Mouse (Mus musculus) forebrain, postnatal 0 days (tissue): Measurements from ENCODE around the gene Sema3b. TPM values are rescaled to one million over a fixed set of nuclear protein-coding genes. Genes with fewer than 3 reads are reported as not detected.

Experiments used
- ATAC-seq: fragments of 200-750 bp; cut with Nextera tagmentation; 2 replicates; pipeline ENCODE4 v1.8.0; 2017; ENCODE audit warnings: mild to moderate bottlenecking, moderate library complexity
- DNase-seq: peaks from one replicate; pipeline ENCODE4 v3.0.0-alpha.2; 2015
- H3K27ac ChIP-seq: fragments of 300-500 bp; sonication (generic); 2 replicates; pipeline ENCODE4 v1.5.1; 2014; ENCODE audit warnings: low read depth, mild to moderate bottlenecking, antibody characterized with exemption, low read length, moderate library complexity, mixed read lengths
- H3K27me3 ChIP-seq: fragments of 300-500 bp; sonication (generic); 2 replicates; pipeline ENCODE4 v1.6.1; 2014; ENCODE audit warnings: mild to moderate bottlenecking, low read length, mixed read lengths; ENCODE audit not compliant: insufficient read depth
- H3K36me3 ChIP-seq: fragments of 300-500 bp; sonication (generic); 2 replicates; pipeline ENCODE4 v1.6.1; 2014; ENCODE audit warnings: mild to moderate bottlenecking, moderate library complexity; ENCODE audit not compliant: insufficient read depth
- H3K4me1 ChIP-seq: fragments of 300-500 bp; sonication (generic); 2 replicates; pipeline ENCODE4 v1.6.1; 2014; ENCODE audit warnings: antibody characterized with exemption; ENCODE audit not compliant: insufficient read depth
- H3K4me2 ChIP-seq: fragments of 300-500 bp; sonication (generic); 2 replicates; pipeline ENCODE4 v1.6.1; 2014; ENCODE audit warnings: low read depth, mild to moderate bottlenecking, moderate library complexity
- H3K4me3 ChIP-seq: fragments of 300-500 bp; sonication (generic); 2 replicates; pipeline ENCODE4 v1.5.1; 2014; ENCODE audit warnings: low read depth, low read length, mixed read lengths
- H3K9ac ChIP-seq: fragments of 300-500 bp; sonication (generic); 2 replicates; pipeline ENCODE4 v1.6.1; 2014; ENCODE audit warnings: mild to moderate bottlenecking
- H3K9me3 ChIP-seq: fragments of 300-500 bp; sonication (generic); 2 replicates; pipeline ENCODE4 v1.6.1; 2016; ENCODE audit warnings: low read length
- CTCF ChIP-seq: sonication (generic); IDR thresholded peaks from 2 replicates; pipeline ENCODE4 v1.5.1; 2016; ENCODE audit warnings: antibody characterized with exemption, control low read depth, low read depth
- WGBS: fragments of 180-500 bp; shearing (Covaris S2); extraction: QIAGEN DNeasy Blood & Tissue Kit; methylation state at CpG from one replicate; pipeline ENCODE4 v1.1.7; 2014; 5-methylcytosine and 5-hydroxymethylcytosine counted together
- polyA plus RNA-seq: library from polyadenylated mRNA; unstranded; fragments of >200 nt; fragmentation: Nextera tagmentation; extraction: Ambion mirVana; gene quantifications from 2 replicates; pipeline ENCODE4 v1.2.1, GENCODE M21; 2015
- total RNA-seq: library from RNA; depleted of rRNA; stranded (reverse); fragments of >200 nt; gene quantifications from 2 replicates; pipeline ENCODE4 v1.2.3, GENCODE M21; 2014

The Sema3b gene
- total and polyA plus RNA-seq, 2 experiments from 2014 or later = 4.4 to 6.5 TPM

DNA sequence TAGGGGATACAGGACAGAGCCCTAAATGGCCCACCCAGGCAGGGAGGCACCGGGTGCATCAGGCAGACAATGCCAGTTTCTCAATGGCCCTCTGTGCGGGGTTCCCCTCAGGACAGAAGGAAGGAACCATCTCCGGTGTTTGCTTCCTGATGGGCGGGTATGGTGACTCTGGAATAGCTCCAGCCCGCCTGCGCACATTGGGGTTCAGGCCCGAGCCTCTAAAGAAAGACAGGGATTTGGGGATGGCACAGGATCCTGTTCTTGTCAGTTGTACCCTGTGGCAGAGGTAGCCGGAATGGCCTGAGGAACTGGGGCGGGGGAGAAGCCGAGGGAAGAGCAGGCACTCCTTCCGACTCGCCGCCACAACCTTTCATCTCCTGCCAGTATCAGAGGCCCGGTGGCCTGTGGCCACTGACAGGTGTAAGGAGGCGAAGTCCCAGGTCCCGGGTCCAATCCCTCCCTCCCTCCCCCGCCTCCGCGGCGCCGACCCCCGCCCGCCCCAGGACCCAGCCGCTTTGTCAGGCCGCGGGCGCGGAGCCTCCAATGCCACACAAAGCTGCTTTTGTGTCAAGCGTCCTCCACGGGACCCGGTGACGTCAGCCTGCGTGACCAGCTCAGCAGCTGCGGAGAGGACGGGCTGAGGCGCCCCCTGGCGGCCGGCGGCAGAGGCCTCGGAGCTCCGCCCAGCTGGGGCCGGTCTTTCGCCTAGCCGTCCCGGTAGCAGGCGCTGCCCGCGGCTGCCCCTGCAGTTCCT lies 3.3 kb upstream of the Sema3b start:
- TF ChIP-seq CTCF = peak; percentile 98
- Histone ChIP-seq H3K9me3 (no peaks in the 10 kb centered on the region), H3K9ac (peak overlapping the region; percentile 72), H3K4me1 (0 out of 2 replicates have a peak, but pooled peaks cover 10% of the 10 kb centered on the region), H3K4me2 (peak overlapping the region; percentile 62), H3K27me3 (no peaks in the 10 kb centered on the region), H3K27ac (peak overlapping the region; percentile 97), H3K36me3 (peaks cover 35% of the 10 kb centered on the region), H3K4me3 (peak overlapping the region; percentile 33)
- ATAC-seq = peak; percentile 96
- WGBS = 3% methylated on average over 38 of the region's 48 CpGs
- peak; percentile 98 for DNase-seq

- TF ChIP-seq CTCF = no peak
- H3K4me1 ChIP-seq = 0 out of 2 replicates have a peak, but pooled peaks cover 10% of the 10 kb centered on the region
- no peaks in the 10 kb centered on the region for H3K9me3 ChIP-seq
- H3K27me3 ChIP-seq = no peaks in the 10 kb centered on the region
- peak; percentile 25 for DNase-seq
- WGBS = 57% methylated on average over 6 of the region's 6 CpGs
- peak overlapping the region; percentile 62 for H3K4me2 ChIP-seq
- peaks cover 29% of the 10 kb centered on the region for H3K36me3 ChIP-seq
- H3K4me3 ChIP-seq = no peak overlapping the region
- no peak for ATAC-seq
- H3K9ac ChIP-seq = peak overlapping the region; percentile 72
- H3K27ac ChIP-seq = peak overlapping the region; percentile 97
Observed at GRCm38 (mm10) chr9:107611456-107612190, 2.6 kb upstream of the Sema3b start.

DNA sequence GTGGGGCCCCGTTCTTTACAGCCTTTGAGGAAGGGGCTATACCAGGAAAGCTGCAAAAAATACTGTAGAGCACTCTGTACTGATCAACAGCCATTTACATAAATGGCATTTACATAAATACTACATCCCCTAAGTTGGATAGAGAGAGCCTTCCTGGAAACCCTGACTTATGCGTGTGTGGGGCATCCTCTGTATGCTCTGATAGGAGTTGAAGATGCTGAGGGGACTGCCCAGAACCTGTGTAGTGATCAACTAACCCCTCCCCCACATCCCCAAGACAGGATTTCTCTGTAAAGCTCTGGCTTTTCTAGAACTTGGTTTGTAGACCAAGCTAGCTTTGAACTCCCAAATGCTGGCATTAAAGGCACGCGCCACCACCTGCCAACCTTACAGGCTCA lies 403 bp upstream of the Sema3b start:
- H3K27ac ChIP-seq = no peak overlapping the region
- no peak overlapping the region for H3K9ac ChIP-seq
- 0 out of 2 replicates have a peak, but pooled peaks cover 10% of the 10 kb centered on the region for H3K4me1 ChIP-seq
- peaks cover 7% of the 10 kb centered on the region; the same call in 1 of the 2 replicates for H3K36me3 ChIP-seq
- no peak for DNase-seq
- no peak for ATAC-seq
- no peak overlapping the region for H3K4me2 ChIP-seq
- no peak for TF ChIP-seq CTCF
- no peaks in the 10 kb centered on the region for H3K9me3 ChIP-seq
- H3K27me3 ChIP-seq = no peaks in the 10 kb centered on the region
- 67% methylated on average over 4 of the region's 4 CpGs for WGBS
- no peak overlapping the region for H3K4me3 ChIP-seq

- ATAC-seq (no peak), DNase-seq (no peak)
- Histone ChIP-seq H3K4me1 (0 out of 2 replicates have a peak, but pooled peaks cover 10% of the 10 kb centered on the region), H3K9me3 (no peaks in the 10 kb centered on the region), H3K9ac (no peak overlapping the region), H3K4me2 (no peak overlapping the region), H3K36me3 (no peaks in the 10 kb centered on the region), H3K27me3 (no peaks in the 10 kb centered on the region), H3K27ac (no peak overlapping the region), H3K4me3 (no peak overlapping the region)
- WGBS = 55% methylated on average over 9 of the region's 9 CpGs
- TF ChIP-seq CTCF = no peak
Observed at GRCm38 (mm10) chr9:107607653-107608245, 1.3 kb downstream of the Sema3b start.

GRCm38 (mm10) chr9:107607036-107607435 lies 2.0 kb downstream of the Sema3b start:
- WGBS = 71% methylated on average over 2 of the region's 2 CpGs
- Histone ChIP-seq H3K4me1 (0 out of 2 replicates have a peak, but pooled peaks cover 8% of the 10 kb centered on the region), H3K36me3 (no peaks in the 10 kb centered on the region), H3K27me3 (no peaks in the 10 kb centered on the region), H3K9me3 (no peaks in the 10 kb centered on the region), H3K9ac (no peak overlapping the region), H3K4me3 (no peak overlapping the region), H3K27ac (no peak overlapping the region), H3K4me2 (no peak overlapping the region)
- no peak for ATAC-seq
- no peak for TF ChIP-seq CTCF
- DNase-seq = no peak

DNA sequence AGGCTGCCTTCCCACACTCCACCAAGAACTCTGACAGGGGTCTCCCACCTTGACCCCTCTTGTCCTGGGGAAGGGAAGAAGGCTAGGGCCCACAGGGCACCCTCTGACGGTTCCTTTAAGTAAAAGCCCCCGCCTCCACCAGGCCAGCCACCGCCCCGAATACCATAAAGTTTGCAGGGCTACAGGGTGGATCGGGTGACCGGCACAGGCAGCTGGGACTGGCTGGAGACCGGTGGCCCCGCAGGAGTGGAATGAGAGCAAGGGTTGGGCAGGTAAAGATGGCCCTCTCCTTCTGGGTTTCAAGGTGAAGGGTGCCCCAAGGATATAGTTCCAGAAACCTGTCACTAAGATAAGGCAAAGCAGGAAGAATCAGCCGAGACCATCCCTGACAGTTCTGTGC lies 2.4 kb downstream of the Sema3b start:
- no peak for TF ChIP-seq CTCF
- Histone ChIP-seq H3K4me1 (0 out of 2 replicates have a peak, but pooled peaks cover 4% of the 10 kb centered on the region), H3K4me3 (no peak overlapping the region), H3K9me3 (no peaks in the 10 kb centered on the region), H3K27me3 (no peaks in the 10 kb centered on the region), H3K36me3 (no peaks in the 10 kb centered on the region), H3K27ac (no peak overlapping the region), H3K9ac (no peak overlapping the region), H3K4me2 (no peak overlapping the region)
- no peak for ATAC-seq
- 34% methylated on average over 9 of the region's 9 CpGs for WGBS
- DNase-seq = no peak
